Mouse (Mus musculus) megakaryocyte, embryonic 14.5 days (primary cell): Measurements from ENCODE around the gene Pogk.

Experiments
- FLI1 ChIP-seq: IDR thresholded peaks from 2 replicates; pipeline ENCODE4 v1.6.1; 2012; ENCODE audit warnings: low read length, inconsistent platforms, mixed read lengths
- GATA1 ChIP-seq: IDR thresholded peaks from 3 replicates; pipeline ENCODE4 v1.6.1; 2012; ENCODE audit warnings: mixed read lengths, low read length, inconsistent platforms, borderline replicate concordance

- no peak for TF ChIP-seq GATA1
- no peak for TF ChIP-seq FLI1
Measured at GRCm38 (mm10) chr1:166381821-166382220, 27.8 kb downstream of the Pogk start.
